Mouse (Mus musculus): ENCODE data around the gene Magi2.
"Not testable (repeated sequence)": the region's sequence is repeated elsewhere in the genome, so short reads cannot be mapped to it uniquely, and the experiment has no call there.

Gene Magi2

DNA sequence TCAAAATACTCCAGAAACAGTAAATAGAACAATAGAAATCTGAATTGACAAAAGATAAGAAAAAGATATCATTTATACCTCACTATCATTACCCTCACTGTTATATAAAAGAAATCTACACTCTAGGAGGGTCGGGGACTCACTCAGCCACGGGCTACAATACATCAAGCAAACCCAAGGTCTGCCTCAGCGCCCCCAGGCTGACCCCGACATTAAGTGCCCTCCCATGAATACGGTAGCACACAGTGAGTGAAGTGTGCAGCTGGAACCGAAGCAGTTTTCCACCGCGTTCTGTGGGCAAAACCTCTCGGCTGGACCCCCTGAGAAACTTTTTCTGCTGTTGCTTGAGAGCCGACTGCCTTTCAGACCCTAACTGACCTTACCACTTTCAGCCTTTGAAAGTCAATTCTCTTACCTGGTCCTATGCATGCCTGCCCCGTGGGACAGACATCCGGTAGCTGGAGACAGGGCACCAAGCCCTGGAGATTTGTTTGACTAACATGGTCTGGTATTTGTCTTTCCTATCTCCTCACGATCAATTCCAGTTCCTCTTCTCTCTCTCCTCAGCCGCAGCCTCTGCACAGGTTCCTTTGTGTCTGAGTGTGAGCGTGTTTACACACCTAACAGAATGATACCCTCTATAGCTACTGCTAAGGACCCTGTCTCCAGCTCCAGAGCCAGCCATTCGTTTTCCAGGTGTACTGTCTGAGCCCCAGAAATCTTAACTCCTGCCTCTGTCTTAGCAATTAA, 1285.7 kb downstream of the Magi2 start:
- DNase-seq (ENCODE audit: low spot score), result no peak

DNA sequence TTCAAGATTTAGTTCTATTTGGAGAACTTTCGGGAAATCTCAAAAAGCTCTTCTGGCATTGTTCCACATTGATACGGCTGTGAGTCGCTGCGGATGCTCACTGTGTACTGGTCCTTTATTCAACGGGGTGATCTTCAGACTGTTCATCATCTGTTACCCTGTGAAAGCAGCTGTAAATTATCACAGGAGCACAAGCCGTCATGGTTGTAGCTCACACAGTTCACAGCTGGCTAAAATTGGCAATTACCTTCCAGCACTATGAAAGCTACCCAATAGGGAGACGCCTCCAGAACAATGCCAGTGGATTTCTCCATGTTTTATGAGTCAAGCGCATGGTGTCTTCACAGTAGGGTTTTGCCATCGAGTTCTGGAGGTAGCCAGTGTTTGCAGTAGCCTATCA, 1294.8 kb downstream of the Magi2 start:
- DNase-seq (ENCODE audit: low spot score), result no peak

DNA sequence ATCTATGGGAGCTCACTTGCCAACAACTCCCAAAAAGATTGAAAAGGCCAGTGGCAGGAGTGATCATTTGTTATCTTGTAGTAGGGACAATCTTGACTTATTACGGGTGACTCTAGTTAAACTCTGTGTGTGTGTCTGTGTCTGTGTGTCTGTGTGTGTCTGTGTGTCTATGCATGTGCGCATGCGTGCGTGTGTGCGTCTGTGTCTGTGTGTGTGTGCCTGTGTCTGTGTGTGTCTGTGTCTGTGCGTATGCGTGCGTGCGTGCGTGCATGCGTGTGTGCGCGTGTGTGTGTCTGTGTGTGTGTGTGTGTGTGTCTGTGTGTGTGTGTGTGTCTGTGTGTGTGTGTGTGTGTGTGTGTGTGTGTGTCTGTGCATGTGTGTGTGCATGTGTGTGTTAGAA, 1295.2 kb downstream of the Magi2 start:
- DNase-seq (ENCODE audit: low spot score), result no peak

DNA sequence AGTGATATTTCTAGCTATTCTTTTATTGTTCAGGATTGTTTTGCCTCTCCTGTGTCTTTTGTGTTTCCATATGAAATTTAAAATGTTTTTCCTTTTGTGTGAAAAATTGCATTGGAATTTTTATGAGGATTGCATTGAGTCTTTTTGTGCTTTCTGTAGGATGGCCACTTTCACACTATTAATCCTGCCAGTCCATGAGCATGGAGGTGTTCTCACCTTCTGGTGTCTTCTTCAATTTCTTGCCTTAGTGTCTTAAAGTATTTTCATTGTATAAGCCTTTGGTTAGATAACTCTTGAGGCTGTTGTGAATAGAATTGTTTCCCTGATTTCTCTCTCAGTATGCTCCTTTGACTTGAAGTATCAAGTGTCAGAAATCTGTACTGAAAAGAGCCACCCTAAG, 1296.9 kb downstream of the Magi2 start:
- no peak for DNase-seq (ENCODE audit: low spot score)

DNA sequence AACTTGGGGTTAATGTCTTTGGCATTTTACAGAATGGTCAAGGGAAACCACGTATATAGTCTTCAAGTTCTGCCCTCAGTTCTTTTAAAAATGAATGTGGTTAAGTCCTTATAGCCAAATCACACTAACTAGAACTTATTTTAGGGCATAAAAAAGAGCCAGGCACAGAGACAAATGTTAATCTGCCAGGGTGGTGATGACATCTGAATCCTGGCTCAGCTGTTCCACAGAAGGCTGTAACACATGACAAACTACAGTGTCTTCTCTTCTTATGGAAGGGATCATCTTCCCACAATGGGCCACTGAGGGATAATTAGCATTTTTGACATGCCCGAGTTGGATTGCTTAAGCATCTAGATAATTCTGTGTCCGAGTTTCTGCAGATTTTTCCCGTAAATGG, 1299.8 kb downstream of the Magi2 start:
- not testable (repeated sequence) for DNase-seq (ENCODE audit: low spot score)

DNA sequence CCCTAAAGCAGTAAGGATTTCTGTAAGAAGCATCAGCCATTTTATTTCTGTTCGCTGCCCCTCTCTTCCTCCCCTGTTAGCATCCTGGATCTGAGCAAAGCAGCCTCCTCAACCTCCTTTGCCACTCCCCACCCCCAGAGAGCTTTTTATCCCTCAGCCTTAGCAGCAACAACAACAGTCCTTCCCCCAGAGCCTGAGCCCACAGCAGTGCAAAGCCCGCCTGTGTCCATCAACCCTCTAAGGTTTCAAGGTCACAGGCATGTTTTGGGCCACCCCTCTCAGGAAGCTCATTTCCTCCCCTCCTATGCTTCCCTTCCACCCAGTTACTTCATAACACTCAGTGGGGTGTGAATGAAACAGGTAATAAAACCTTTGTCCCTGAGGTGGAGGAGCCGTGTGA, 1309.7 kb downstream of the Magi2 start:
- DNase-seq (ENCODE audit: low spot score), result no peak

DNA sequence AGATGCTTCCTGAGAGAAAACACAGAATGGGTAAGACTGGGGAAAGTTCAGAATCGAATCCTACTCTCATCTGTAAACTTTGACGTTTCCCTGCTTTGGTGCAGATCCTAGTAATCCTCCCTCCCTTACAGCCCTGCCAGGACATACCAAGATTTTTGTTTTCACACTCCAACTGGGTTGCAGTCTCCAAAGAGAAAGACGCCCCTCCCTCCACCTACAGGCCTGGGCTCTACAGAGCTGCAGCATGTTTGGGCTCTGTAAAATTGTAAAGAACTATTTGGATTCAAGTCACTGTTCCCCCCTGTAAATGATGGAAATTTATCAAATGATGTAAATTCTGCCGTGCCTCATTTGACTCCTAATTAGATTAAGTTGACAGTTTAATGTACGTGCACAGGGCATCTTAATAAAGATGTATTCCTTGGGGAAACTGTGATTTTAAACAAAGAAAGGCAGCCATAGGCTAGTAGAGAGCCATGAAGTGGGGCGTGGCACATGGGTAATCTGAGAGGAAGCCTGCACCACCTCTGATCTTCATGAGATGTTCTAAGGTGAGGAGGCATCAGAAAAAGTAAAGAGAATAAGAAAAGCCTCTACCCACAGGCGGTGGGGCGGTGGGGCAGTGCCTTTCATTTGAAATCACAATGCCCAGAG, 1310.7 kb downstream of the Magi2 start:
- no peak for DNase-seq (ENCODE audit: low spot score)

DNA sequence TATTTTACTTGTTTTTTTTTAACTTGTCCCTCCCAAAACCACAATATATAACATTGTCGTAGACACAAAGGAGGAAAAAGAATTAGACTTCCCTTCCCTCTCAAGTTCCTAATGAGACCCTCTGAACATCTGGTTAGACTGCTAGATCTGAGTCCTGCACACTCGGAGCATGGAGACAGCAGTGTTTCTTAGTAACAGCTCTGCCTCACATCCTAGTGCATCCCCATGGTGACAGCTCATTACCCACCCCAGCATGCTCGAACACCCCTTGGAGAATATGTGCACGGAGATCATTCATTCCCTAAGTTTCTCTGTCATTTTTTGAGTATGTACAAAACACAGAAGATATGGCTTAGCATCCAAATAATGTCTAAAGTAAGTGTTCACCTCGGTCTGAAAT, 1317.5 kb downstream of the Magi2 start:
- no peak for DNase-seq (ENCODE audit: low spot score)

DNA sequence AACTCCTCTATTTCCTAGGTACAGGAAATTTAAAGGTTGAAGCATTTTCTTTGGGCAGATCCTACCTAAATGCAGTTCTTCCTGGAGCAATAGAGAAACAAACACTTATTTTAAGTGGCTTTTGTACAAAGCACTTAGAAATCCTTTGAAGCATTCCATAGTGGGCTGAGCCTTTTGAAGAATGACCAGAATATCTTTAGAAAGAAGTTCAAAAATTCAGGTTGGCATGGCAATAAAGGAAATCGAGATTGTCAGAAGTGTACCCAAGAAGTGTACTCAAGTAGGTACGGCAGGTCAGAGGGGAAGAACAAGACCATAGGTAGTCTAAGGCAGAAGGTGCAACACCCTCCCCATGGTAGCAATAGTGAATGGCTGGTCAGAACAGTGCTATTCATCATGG, 1332.5 kb downstream of the Magi2 start:
- DNase-seq (ENCODE audit: low spot score), result no peak

DNA sequence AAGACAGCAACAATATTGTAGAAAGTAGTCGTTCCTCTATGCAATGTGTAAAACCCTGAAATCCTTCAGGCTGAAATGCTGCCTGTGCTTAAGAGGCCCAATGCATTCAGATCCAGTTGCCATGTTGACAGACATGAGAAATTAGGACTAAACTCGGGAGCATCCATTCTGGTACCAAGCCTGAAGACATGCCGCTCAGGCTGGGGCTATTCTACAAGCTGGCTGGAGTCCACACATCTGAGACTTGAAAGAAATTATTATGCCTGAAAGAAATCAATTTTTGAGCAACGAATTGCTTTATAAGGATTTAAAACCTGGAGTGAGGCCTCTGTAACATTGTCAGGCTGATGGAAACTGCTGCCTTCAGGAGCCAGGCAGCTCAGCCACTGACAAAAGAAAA, 1333.0 kb downstream of the Magi2 start:
- no peak for DNase-seq (ENCODE audit: low spot score)

DNA sequence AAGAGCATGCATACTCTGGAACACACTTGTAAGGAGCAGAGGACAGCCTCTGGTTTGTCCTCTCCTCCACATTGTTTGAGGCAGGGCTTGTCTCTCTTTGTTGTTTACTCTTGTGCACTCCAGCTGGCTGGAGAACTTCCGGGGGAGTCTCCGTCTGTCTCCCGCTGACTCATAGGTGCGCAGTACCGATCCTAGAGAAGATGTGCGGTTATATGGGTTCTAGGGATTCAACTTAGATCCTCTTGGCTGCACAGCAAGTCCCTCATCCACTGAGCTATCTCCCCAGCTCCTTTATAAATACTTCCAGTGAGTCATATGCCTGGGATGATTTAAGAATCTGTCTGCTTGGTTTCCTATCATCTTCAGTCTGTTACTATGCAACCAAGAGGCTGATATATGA, 1341.6 kb downstream of the Magi2 start:
- no peak for DNase-seq (ENCODE audit: low spot score)

DNA sequence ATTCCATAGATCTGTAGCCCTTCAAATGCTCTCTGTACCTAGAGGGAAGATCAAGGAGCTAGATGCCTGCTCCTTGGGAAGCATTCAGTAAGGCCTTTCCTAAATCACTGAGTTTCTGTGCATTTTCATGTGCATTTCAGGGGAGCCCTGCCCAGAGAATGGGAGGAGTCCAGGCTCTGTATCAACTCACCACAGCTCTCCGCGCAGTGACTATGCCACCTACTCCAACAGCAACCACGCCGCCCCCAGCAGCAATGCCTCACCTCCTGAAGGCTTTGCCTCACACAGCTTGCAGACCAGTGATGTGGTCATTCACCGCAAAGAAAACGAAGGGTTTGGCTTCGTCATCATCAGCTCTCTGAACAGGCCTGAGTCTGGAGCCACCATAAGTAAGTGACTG, 1342.1 kb downstream of the Magi2 start:
- DNase-seq (ENCODE audit: low spot score), result no peak

DNA sequence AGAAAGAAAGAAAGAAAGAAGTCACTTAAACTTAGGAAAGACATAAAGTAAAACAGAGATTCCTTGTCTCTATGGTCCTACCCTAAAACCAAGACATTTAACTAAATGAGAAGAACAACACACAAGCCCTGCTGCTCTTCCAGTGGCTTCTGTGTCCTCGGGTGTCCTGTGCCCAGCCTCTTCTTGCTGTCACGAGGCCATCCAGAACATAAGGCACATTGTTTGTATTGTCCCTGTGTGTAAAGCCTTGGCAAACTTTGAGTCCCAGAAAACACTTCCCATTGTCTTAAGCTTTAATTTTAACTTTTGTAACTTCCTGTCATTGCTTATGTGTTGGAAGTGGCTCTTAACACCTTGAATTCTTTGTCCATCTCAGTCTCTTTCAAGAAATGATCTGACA, 1348.0 kb downstream of the Magi2 start:
- no peak for DNase-seq (ENCODE audit: low spot score)

DNA sequence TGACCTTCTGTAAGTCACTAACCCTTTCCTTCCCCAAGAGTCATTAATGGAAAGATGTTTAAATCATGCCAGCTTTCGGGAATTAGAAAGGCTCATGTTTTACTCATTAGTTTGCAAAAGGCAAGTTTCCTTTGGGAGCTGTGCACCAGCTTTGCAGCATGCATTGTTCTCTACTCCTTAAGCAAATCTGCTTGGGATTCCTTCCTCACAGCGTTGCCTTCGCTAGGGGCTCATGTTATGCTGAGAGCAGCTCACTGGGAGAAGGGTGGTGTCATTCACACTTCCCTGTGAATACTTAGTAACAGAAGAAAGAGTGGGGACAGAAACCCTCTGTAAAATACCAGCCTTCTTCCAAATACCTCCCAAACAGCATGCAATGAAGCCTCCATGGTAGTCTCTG, 1349.0 kb downstream of the Magi2 start:
- no peak for DNase-seq (ENCODE audit: low spot score)

DNA sequence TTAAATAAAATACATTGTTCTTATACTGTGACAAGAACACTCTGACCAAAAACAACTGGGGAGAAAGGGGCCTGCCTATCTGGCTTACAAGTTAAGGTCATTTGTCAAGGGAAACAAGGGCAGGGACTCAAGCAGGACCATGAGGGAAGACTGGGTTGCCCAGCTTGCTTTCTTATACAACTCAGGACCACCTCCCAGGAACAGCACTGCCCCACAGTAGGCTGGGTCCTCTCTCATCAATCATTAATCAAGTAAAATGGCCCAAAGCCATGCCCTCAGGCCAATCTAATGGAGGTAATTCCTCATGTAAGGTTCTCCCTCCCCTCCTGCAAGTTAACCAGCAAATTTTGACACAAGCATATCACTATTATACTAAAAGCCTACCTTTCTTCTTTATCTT, 1349.4 kb downstream of the Magi2 start:
- no peak for DNase-seq (ENCODE audit: low spot score)

DNA sequence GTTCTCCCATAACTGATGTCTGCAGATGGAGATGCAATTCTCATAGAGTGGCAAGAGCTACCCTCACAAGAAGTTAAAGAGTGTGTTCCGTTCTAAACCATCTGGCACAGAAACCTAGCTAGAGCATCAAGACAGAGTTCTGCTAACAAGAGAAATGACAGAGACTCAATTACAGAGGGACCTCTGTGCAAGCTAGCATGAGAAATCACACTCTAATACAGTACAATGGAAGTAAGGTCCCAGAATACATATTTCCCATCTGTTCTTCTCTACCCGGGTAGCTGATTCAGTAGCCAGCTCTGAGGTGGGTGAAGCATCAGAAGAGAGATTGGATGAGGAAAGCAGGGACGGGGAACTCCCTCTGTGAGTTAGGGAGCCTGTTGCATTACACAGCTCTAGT, 1351.8 kb downstream of the Magi2 start:
- DNase-seq (ENCODE audit: low spot score), result no peak

DNA sequence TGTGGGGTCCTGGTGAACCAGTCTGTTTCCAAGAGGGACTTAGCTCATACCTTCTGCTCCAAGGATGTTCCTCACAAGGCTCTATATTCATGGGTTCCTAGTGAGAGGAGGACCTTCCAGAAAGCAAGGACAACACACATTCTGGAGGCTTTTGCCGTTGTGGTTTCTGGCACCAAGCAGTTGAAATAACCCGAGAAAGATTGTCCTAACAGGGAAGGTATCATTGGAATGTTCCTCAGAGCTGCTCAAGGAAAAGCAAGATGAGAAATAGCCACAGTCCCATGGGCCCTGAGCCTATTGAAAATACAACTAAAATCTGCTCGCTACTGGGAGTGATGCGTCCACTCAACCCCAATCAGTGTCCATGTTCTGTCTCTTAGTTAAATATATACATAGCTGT, 1353.8 kb downstream of the Magi2 start:
- no peak for DNase-seq (ENCODE audit: low spot score)

DNA sequence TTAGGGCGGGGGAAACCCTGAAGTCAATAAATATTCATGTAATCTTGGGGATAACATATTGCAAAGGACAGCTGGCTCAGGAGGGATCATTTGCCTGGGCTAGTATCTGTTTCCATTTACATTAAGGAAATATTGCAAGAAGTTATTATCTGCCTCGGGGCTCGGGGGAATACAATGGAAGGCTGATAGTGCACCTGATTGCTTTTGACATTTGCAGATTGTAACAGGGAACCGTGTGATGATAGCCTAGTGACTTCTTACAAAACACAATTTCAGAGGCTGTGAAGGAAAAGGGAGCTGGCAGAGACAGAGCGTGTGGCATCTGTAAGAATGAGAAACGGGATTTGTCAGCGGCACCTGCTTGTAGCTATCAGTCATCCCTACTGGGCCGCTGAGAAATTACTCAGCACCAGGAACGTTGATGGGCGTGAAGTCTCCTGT, 1356.2 kb downstream of the Magi2 start:
- DNase-seq (ENCODE audit: low spot score), result no peak

DNA sequence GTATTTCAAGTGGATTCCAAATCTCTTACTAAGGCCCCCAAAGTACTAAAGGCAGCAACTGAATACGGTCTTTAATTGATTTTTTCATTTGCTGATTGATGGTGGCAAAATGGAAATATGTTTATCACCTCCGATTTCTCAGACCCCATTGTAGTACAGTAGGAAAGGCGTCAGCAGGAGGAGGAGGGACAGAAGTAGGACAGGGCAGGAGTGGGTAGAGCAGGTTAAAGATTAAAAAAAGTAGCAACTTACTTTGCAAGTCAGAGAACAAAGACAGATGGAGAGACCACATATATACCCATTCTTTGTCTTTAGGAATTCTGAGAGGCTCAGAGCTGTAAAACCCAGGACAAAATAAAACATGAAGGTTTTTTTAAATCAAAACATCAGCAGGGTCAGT, 1356.8 kb downstream of the Magi2 start:
- DNase-seq (ENCODE audit: low spot score), result no peak

DNA sequence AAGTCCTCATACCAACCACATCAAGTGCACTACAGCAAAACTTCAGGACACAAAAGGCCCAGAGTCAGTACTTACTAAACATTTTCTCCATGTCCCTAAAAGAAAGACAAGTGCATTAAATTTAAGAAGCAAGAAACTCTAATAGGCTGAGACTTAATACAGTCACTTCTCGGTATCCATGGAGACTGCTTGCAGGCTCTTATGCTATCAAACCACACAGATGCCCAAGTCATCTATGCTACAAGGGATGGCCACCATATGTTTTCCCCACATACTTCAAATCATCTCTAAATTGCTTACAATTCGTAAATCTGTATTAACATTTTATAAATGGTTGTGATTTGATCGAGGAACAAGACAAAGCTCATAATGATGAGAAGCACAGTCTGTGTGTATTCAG, 1357.9 kb downstream of the Magi2 start:
- DNase-seq (ENCODE audit: low spot score), result no peak

DNA sequence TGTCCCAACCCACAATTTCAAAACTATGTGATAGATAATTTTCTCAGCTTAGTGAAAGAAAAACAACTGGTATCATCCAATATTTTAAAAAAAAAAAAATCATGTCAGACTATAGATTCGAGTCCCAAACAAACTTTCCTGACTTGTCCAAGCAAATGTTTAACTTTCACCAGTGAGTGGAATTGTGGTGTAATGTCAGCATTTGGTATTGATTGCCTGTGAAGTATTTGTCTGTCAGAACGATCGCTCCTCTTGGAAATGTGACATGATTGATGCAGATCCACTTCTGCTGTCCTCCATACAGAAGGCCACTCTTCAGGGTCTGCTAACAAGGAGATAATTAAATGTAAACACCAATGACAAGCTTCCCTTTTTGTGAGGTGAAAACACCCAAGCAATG, 1362.9 kb downstream of the Magi2 start:
- no peak for DNase-seq (ENCODE audit: low spot score)

DNA sequence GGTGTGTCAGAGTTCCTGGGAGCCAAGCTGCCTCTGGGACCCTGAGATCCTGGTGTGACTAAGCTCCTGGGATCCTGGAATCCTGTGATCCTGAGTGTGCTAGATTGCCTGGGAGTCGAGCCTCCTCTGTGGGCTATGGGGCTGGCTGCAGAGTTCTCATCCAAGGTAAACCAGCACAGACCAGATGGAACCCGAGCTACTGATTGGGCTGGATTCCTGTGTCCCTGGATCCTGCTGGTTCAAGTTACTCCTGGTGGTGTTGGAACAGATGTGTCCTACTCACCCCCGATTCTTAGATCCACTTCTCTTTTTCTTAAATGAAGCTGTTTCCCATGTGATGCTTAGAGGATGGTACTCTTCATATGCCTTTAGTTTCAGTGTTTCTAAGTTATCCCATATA, 1371.4 kb downstream of the Magi2 start:
- no peak for DNase-seq (ENCODE audit: low spot score)

DNA sequence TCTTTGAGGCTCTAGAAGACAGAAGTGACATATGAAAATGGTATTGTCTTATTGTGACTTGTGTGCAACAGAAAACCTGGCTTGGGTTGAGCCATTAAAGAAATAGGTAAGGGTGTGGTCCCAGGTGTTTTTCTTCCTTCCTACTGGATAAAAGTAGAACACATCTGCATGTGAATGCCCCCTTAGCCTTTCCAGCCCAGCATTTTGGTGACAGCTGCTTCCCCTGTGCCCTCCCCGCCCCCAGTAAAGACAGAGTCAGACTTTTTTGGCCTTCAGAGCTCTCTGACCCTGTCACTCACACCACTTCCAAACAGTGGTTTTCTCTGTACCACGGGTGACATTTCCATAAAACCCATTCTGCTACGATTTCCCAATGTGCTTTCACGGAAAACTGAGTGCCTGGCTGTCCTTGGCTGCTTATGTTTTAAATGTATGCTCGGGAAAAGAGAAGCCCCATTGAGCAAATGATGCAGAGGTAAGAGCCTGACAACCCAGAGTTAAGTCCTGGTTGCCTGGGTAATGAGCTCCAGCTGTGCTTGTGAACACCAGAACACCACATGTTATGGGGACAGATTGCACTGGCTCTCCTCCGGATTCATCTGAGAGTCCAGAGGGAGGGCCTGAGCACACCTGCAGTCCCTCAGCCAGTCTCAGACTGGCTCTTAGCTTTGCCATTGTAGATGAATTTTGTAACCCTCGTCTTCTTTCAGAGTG, 1377.1 kb downstream of the Magi2 start:
- no peak for DNase-seq (ENCODE audit: low spot score)

Data from urinary bladder, postnatal 10 days (tissue).